Mouse (Mus musculus): ENCODE measurements around the gene Eaf1. TPM values are rescaled to one million over a fixed set of nuclear protein-coding genes. Genes with fewer than 3 reads are reported as not detected.
"Not testable (repeated sequence)": the region's sequence is repeated elsewhere in the genome, so short reads cannot be mapped to it uniquely, and the experiment has no call there.

The Eaf1 gene
- polyA plus RNA-seq (2014; fragmentation: Nextera tagmentation; extraction: Ambion mirVana) = 27.1 and 27.5 TPM in 2 replicates

GRCm38 (mm10) chr14:31494349-31494974 lies at the start of gene Eaf1:
Gene Eaf1, plus strand, starts transcription at chr14:31494399.
- Histone ChIP-seq H3K4me2 (peak within 1 kb of the TSS; percentile 92), H3K4me1 (ENCODE audit: insufficient read depth) (peaks cover 10% of the 10 kb centered on the region; the same call in 1 of the 2 replicates), H3K9me3 (ENCODE audit: low read depth, low read length) (no peaks in the 10 kb centered on the region), H3K27ac (ENCODE audit: low read depth) (peak within 1 kb of the TSS; percentile 91), H3K9ac (peak within 1 kb of the TSS; percentile 89), H3K4me3 (ENCODE audit: low read depth, low read length) (peak within 1 kb of the TSS; percentile 92), H3K27me3 (ENCODE audit: insufficient read depth, low read length) (no peaks in the 10 kb centered on the region), H3K36me3 (ENCODE audit: insufficient read depth) (peaks cover 39% of the 10 kb centered on the region)
- no peak for DNase-seq
- ATAC-seq (ENCODE audit: insufficient read depth) = peak; percentile 57
- TF ChIP-seq CTCF (IDR thresholded peaks at IDR 0.05; ENCODE audit: low read depth) = no peak
- WGBS = under 1% methylated on average over 37 of the region's 37 CpGs

GRCm38 (mm10) chr14:31448994-31449393 lies 45.2 kb upstream of the Eaf1 start:
- Histone ChIP-seq H3K27ac (ENCODE audit: low read depth) (no peak overlapping the region), H3K4me1 (ENCODE audit: insufficient read depth) (no peaks in the 10 kb centered on the region), H3K4me3 (ENCODE audit: low read depth, low read length) (no peak overlapping the region), H3K4me2 (no peak overlapping the region), H3K9ac (no peak overlapping the region), H3K36me3 (ENCODE audit: insufficient read depth) (no peaks in the 10 kb centered on the region), H3K27me3 (ENCODE audit: insufficient read depth, low read length) (no peaks in the 10 kb centered on the region), H3K9me3 (ENCODE audit: low read depth, low read length) (no peaks in the 10 kb centered on the region)
- 44% methylated on average over 5 of the region's 5 CpGs for WGBS
- peak; percentile 28; the same call in 1 of the 2 replicates for ATAC-seq (ENCODE audit: insufficient read depth)
- no peak for TF ChIP-seq CTCF (IDR thresholded peaks at IDR 0.05; ENCODE audit: low read depth)
- peak; percentile 35 for DNase-seq

GRCm38 (mm10) chr14:31453946-31454345 lies 40.3 kb upstream of the Eaf1 start:
- not testable (repeated sequence) for H3K4me3 ChIP-seq (ENCODE audit: low read depth, low read length); H3K4me1 ChIP-seq (ENCODE audit: insufficient read depth); H3K9me3 ChIP-seq (ENCODE audit: low read depth, low read length); H3K9ac ChIP-seq; DNase-seq; H3K36me3 ChIP-seq (ENCODE audit: insufficient read depth); H3K4me2 ChIP-seq; ATAC-seq (ENCODE audit: insufficient read depth); H3K27ac ChIP-seq (ENCODE audit: low read depth); H3K27me3 ChIP-seq (ENCODE audit: insufficient read depth, low read length)
- 79% methylated on average over 12 of the region's 12 CpGs for WGBS

- TF ChIP-seq CTCF (IDR thresholded peaks at IDR 0.05; ENCODE audit: low read depth) = peak; percentile 38
- Histone ChIP-seq H3K4me1 (ENCODE audit: insufficient read depth) (no peaks in the 10 kb centered on the region), H3K4me2 (no peak overlapping the region), H3K27ac (ENCODE audit: low read depth) (no peak overlapping the region), H3K36me3 (ENCODE audit: insufficient read depth) (no peaks in the 10 kb centered on the region), H3K27me3 (ENCODE audit: insufficient read depth, low read length) (no peaks in the 10 kb centered on the region), H3K4me3 (ENCODE audit: low read depth, low read length) (no peak overlapping the region), H3K9me3 (ENCODE audit: low read depth, low read length) (no peaks in the 10 kb centered on the region), H3K9ac (no peak overlapping the region)
- ATAC-seq (ENCODE audit: insufficient read depth) (no peak), DNase-seq (no peak)
- WGBS = 85% methylated on average over 8 of the region's 8 CpGs
Observed at GRCm38 (mm10) chr14:31454849-31455566, 39.2 kb upstream of the Eaf1 start.

GRCm38 (mm10) chr14:31456064-31456721 lies 38.0 kb upstream of the Eaf1 start:
- Histone ChIP-seq H3K9me3 (ENCODE audit: low read depth, low read length) (no peaks in the 10 kb centered on the region), H3K4me3 (ENCODE audit: low read depth, low read length) (no peak overlapping the region), H3K36me3 (ENCODE audit: insufficient read depth) (no peaks in the 10 kb centered on the region), H3K4me1 (ENCODE audit: insufficient read depth) (no peaks in the 10 kb centered on the region), H3K27ac (ENCODE audit: low read depth) (no peak overlapping the region), H3K4me2 (no peak overlapping the region), H3K9ac (no peak overlapping the region), H3K27me3 (ENCODE audit: insufficient read depth, low read length) (no peaks in the 10 kb centered on the region)
- TF ChIP-seq CTCF (IDR thresholded peaks at IDR 0.05; ENCODE audit: low read depth) = no peak
- no peak for ATAC-seq (ENCODE audit: insufficient read depth)
- 84% methylated on average over 6 of the region's 6 CpGs for WGBS
- no peak for DNase-seq

DNA sequence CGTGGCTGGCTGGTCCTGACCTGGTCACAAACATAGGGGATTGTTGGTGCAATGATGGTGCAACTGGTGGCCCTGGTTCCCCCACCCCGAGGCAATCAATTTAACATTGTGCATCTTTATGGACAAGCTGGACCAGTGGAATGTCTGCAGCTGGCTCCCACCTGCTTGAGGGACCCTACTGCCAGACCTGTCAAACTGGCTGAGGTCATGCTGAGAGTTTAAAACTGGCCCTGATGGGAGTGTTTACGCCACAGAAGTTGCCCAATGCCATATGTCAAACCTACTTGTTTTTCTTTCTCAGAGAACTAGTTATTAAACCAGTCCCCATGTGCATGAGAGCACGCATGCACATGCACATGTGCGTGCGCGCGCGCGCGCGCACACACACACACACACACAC lies 36.2 kb upstream of the Eaf1 start:
- no peaks in the 10 kb centered on the region for H3K4me1 ChIP-seq (ENCODE audit: insufficient read depth)
- TF ChIP-seq CTCF (IDR thresholded peaks at IDR 0.05; ENCODE audit: low read depth) = no peak
- H3K27ac ChIP-seq (ENCODE audit: low read depth) = no peak overlapping the region
- H3K4me3 ChIP-seq (ENCODE audit: low read depth, low read length) = no peak overlapping the region
- H3K4me2 ChIP-seq = no peak overlapping the region
- 83% methylated on average over 12 of the region's 12 CpGs for WGBS
- H3K9ac ChIP-seq = no peak overlapping the region
- H3K9me3 ChIP-seq (ENCODE audit: low read depth, low read length) = no peaks in the 10 kb centered on the region
- no peak for DNase-seq
- ATAC-seq (ENCODE audit: insufficient read depth) = no peak
- H3K27me3 ChIP-seq (ENCODE audit: insufficient read depth, low read length) = no peaks in the 10 kb centered on the region
- no peaks in the 10 kb centered on the region for H3K36me3 ChIP-seq (ENCODE audit: insufficient read depth)

DNA sequence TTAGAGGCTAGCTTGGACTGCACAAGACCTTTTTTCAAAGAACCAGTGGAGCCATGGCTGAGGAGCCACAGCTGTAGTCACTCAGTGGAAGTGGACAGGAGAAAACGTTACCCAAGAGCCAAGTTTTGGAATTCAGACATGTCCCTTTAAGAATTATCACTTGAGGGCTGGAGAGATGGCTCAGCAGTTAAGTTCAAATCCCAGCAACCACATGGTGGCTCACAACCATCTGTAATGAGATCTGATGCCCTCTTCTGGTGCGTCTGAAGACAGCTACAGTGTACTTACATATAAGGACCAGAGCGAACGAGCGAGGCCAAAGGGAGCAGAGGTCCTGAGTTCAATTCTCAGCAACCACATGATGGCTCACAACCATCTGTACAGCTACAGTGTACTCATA lies 32.0 kb upstream of the Eaf1 start:
- H3K4me1 ChIP-seq (ENCODE audit: insufficient read depth); H3K36me3 ChIP-seq (ENCODE audit: insufficient read depth); H3K9me3 ChIP-seq (ENCODE audit: low read depth, low read length); H3K9ac ChIP-seq; H3K4me2 ChIP-seq; ATAC-seq (ENCODE audit: insufficient read depth); H3K4me3 ChIP-seq (ENCODE audit: low read depth, low read length); H3K27ac ChIP-seq (ENCODE audit: low read depth); H3K27me3 ChIP-seq (ENCODE audit: insufficient read depth, low read length): not testable (repeated sequence)
- TF ChIP-seq CTCF (IDR thresholded peaks at IDR 0.05; ENCODE audit: low read depth) = peak; percentile 38
- DNase-seq = peak; percentile 35
- 68% methylated on average over 5 of the region's 5 CpGs for WGBS
